Mouse (Mus musculus) ES-Bruce4 (cell line): Measurements from ENCODE around the gene 1700028J19Rik.
"Not testable (repeated sequence)": the region's sequence is repeated elsewhere in the genome, so short reads cannot be mapped to it uniquely, and the experiment has no call there.

ENCODE experiments used
- CTCF ChIP-seq: IDR thresholded peaks from one replicate; pipeline ENCODE4 v1.8.1; 2011; ENCODE audit warnings: low read depth, low read length
- EP300 ChIP-seq: IDR thresholded peaks from 2 replicates; pipeline ENCODE4 v1.6.1; 2011; ENCODE audit warnings: low read depth, low read length; ENCODE audit not compliant: insufficient read depth
- POLR2A ChIP-seq: IDR thresholded peaks from one replicate; pipeline ENCODE4 v1.8.1; 2011; ENCODE audit warnings: low read length; ENCODE audit not compliant: insufficient read depth

GRCm38 (mm10) chr7:44221601-44222000, 24.9 kb downstream of the 1700028J19Rik start:
- not testable (repeated sequence) for TF ChIP-seq CTCF, POLR2A, EP300
